Mouse (Mus musculus): ENCODE measurements around the gene Hes5. TPM values are rescaled to one million over a fixed set of nuclear protein-coding genes. Genes with fewer than 3 reads are reported as not detected.

The Hes5 gene
- polyA plus RNA-seq, 1 experiment from 2014 or later: 0.33 TPM

Other genes with a start within 250 kb of the Hes5 start
- 0.41 and 0.46 TPM in 2 replicates for gene Ttc34, start 123.5 kb upstream of the Hes5 start, polyA plus RNA-seq (2016; fragmentation: Nextera tagmentation; extraction: Ambion mirVana)
- 0.15 TPM in 1 of 2 replicates, not detected in the other for gene Mmel1, start 91.3 kb upstream of the Hes5 start, polyA plus RNA-seq (2016; fragmentation: Nextera tagmentation; extraction: Ambion mirVana)
- 34.9 and 42.7 TPM in 2 replicates for gene Fam213b, start 61.8 kb upstream of the Hes5 start, polyA plus RNA-seq (2016; fragmentation: Nextera tagmentation; extraction: Ambion mirVana)
- gene Tnfrsf14, start 32.4 kb upstream of the Hes5 start, polyA plus RNA-seq (2016; fragmentation: Nextera tagmentation; extraction: Ambion mirVana): 0.55 and 2.4 TPM in 2 replicates
- gene Pank4, start 3.2 kb downstream of the Hes5 start, polyA plus RNA-seq (2016; fragmentation: Nextera tagmentation; extraction: Ambion mirVana): 45.8 and 56.5 TPM in 2 replicates
- 1.5 and 1.8 TPM in 2 replicates for gene Plch2, start 95.9 kb downstream of the Hes5 start, polyA plus RNA-seq (2016; fragmentation: Nextera tagmentation; extraction: Ambion mirVana)
- gene Pex10, start 106.1 kb downstream of the Hes5 start, polyA plus RNA-seq (2016; fragmentation: Nextera tagmentation; extraction: Ambion mirVana): 23.8 and 26.0 TPM in 2 replicates
- gene Rer1, start 125.5 kb downstream of the Hes5 start, polyA plus RNA-seq (2016; fragmentation: Nextera tagmentation; extraction: Ambion mirVana): 133 and 142 TPM in 2 replicates
- gene Morn1, start 125.7 kb downstream of the Hes5 start, polyA plus RNA-seq (2016; fragmentation: Nextera tagmentation; extraction: Ambion mirVana): 3.5 and 6.5 TPM in 2 replicates

All from limb, embryonic 10.5 days (tissue).